Mouse (Mus musculus) activated CD4-positive, CD25-positive, alpha-beta regulatory T cell, adult 4 months (primary cell): ENCODE measurements around the gene Ecel1. TPM values are rescaled to one million over a fixed set of nuclear protein-coding genes. Genes with fewer than 3 reads are reported as not detected.

Experiments used
- ATAC-seq: one replicate; pipeline ENCODE4 v1.8.0; 2017
- polyA plus RNA-seq, 2 experiments: library from polyadenylated mRNA; unstranded; fragments of 100-300 nt; shearing (Covaris generic); gene quantifications; one replicate each; pipeline ENCODE4 v1.2.1; 2017

The Ecel1 gene
- polyA plus RNA-seq, 2 experiments from 2014 or later, result 0.36 TPM; not detected in 1

DNA sequence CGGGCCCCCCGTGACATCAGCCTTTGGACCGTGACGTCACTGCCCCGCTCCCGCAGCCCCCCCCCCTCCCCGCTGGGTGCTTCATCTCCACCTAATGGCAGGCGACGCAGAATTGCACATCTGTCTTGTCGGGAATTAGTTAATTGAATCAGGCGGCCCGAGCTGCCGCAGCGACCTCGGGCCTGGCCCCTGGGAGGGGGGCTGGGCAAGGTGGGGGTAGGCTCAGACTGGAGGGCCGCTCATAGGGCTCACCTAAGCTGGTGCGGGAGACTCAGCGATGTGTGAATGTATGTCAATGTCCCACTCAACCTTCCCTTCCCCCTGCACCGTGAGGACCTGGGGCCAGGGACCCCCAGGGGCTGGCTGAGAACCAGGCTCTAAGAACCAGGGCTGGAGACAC is 14.1 kb upstream of the Ecel1 start:
- no peak for ATAC-seq

DNA sequence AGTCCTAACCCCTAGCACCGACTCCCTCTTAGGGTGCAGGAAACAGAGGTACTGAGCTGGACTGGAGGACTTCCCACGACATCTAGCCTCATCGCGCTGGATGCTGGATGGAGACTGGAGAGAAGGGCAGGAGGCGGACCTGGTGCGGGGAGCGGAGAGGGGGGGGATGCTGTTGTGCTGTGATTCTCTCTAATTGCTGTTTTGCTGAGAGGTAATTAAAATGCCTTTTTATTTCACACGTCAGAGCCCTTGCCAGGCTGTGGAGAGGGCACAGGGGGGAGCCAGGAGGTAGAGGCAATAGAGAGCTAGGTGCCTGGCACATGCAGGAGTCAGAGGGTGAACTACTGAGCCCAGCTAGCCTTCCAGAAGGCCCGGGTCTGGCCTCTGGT is 8.5 kb upstream of the Ecel1 start:
- no peak for ATAC-seq

DNA sequence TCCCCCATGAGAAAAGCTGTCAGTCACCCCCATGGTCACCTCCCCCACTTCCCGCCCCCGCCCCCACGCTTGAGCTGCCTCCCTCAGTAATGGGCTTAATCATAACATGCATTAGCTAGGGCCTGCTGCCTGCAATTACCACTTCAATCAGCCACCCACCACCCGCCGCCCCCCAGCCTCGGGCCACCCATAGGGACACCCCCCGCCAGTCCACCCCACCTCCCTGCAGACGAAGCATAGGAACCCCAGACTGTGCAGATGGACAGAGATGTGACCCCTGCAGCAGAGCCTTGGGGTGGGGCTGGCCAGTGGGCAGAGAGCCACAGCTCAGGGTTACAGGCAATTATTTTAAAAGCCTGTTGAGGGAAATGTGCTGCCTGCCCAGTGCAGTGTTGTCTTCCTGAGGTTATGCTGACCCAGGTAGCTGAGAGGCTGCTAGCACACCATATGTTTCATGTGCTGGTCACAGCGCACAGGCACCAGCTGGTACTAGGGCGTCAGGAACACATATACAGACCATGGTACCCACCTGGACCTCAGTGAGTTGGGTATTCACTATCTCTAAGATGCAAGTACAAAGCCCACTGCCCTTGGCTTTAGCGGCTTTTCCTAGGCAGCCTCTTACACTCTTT is 8.0 kb upstream of the Ecel1 start:
- ATAC-seq, result no peak

DNA sequence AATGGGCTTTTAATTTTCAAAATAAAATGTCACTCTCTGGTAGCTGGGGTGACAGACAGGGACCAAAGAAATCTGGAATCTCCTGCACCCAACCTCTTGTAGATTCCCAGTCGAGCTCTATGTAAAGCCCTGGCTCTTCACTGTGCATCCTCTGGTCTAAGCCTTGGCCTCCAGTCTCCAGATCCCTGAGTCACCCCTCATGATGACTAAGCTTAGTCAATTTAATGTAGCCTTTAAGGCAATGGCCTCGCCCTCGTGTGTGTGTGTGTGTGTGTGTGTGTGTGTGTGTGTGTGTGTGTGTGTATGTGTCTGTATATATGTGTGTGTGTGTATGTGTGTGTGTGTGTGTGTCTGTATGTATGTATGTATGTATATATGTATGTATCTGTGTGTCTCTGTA is 3.1 kb upstream of the Ecel1 start:
- ATAC-seq, result no peak

DNA sequence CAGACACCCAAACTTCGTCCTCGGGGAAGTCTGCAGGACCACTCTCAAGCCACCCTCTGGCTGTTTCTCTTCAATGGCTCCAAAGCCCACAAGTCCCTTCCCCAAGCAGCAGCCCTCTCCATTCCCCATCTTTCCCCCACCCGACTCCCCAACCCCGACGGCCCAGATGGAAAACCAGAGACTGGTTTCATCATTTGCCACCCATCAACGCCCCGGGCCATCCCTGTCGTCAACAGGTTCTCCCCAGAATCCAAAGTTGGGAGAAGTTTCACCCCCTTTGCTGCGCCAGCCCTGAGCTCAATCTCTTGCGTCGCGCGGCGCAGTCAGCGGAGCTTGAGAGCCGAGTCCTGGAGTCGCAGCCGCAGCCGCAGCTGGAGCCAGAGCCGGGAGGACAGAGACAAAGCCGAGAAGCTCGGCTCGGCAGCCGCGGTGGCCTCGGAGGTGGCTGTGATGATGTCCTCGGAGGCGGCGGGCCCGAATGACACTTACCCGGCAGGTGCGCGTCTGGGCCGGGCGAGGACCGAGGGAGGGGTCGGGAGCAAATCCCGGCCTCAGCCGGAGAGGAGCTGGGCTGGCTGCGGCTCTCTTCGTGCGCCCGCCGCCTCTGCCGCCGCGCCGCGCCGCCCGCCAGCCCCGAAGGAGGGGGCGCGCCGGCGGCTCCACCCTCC is 656 bp downstream of the Ecel1 start:
- ATAC-seq, result no peak

DNA sequence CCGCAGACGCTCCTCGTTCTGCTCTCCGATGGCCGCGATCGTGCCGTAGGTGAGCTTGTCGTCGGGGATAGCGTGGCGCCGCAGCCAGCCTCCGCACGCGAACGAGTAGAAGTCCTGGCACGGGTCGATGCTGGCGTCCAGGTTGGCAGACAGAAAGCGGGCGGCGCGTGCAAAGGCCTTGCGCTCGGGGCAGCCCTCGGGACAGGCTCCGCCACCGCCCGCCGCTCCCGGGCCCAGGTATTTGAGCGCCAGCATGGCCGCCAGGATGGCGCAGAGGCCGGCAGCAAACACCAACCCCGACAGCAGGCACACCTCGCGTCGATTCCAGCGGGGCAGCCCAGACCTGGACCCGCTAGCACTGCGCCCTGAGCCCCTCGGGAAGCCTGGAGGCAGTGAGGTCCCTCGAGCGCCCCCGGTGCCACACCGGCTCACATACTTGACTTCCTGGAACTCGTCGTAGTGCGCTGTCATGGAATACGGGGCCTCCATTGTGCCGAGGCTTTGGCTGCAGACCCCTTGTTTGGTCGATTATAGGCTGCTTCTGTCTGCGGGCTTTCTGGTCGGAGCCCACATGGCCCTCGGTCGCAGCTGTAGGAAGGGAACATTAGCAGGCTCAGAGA is 1.7 kb downstream of the Ecel1 start:
- ATAC-seq, result no peak

DNA sequence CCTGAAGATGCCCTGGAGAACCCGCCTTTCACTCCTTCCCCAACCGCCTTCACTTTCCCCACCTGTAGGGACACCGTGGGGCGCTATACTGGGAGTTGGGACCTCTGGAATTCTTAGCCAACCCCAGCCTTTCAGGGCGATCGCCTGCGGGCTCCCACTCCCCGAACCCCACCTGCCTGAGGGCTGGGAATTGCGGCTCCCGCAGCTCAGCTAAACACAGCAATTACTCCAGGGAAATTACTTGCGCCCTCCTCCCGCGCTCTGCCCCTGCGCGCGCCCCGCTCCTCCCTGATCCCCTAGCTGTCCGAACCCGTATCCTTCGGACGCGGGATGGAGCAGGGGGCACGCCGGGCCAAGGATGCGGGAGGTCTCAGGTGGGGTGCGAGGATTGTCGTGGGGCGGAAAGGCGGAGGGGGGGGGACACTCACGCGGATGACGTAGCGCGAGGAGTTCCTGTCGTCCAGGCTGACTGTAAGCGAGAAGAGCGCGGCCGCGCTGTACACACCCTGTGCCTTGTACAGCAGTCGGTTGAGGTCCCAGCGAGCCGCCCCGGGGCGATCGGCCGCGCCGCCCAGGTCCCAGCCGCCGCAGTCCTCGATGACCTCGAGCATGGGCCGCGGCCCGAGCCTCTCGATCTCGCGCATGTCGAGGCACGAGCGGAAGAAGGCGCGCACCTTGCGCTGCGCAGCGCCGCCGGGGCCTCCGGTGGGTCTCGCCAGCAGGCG is 2.4 kb downstream of the Ecel1 start:
- no peak for ATAC-seq

DNA sequence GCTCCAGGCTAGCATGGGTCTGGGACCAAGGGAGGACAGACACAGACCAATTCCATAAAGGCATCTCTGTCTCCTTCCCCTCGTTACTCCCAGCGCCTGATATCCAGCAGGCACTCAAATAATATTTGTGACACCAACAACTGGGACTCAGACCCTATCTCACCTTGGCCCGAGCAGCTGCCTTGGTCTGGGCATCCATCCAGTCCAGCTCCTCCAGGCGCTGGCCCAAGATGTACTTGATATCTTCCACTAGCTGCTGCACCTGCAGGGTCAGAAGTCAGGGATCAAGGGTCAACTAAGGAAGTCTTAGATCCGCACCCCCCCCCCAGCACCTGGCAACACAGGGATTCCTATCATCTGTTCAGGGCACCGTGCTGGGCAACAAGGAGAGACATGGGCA is 5.0 kb downstream of the Ecel1 start:
- ATAC-seq, result no peak

DNA sequence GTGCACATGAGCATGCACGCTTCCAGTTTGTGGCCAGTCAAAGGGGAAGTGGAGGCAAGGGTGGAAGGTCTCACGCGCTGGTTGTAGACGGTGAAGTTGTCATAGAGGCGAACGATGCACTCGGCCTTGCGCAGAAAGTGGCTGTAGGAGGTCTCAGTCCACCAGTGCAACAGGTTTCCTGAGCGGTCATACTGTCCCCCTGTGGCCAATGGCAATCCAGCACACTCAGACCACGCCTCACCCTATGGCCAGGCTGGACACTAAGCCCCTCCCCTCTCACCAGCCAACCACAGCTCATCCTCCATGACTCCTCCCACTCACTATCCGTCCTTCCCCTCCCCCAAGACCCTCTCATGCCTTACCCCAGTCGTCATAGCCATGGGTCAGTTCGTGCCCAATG is 6.9 kb downstream of the Ecel1 start:
- ATAC-seq, result no peak

DNA sequence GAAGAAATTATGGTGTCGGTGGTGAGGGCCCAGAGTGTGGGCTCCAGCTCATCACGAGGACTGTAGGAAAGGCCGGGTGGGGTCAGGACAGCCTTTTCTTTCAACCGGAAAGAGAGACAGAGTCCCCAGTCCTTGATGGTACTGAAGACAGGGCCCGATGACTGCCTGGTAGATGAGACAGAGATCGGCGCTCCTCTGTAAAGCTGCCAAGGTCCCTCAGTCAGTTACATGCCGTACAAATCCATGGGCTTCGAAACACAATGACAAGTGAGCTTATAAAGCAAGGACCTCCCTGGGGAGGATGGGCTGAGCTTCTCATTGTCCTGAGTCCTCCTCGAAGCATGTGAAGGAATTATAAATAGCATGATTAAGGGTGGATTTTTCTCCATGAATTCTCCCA is 13.2 kb downstream of the Ecel1 start:
- ATAC-seq, result no peak

DNA sequence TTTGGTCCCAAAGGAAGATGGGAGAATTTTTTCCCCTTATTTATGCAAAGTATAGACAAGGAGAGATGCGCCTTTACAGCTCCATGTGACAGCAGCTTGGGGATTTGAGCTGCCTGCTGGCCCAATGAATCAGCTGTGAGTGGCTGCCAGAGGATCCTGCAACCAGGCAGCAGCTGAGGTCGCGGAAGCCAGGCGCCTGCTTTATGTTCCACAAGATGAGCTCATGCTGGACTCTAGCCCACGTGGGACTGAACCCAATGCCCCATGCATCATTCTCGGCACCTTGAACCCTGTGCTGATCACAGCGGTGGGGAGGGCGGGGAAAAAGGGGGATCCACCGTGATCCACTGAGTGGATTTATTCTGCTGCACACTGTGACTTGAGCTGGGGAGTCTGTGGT is 13.9 kb downstream of the Ecel1 start:
- no peak for ATAC-seq

DNA sequence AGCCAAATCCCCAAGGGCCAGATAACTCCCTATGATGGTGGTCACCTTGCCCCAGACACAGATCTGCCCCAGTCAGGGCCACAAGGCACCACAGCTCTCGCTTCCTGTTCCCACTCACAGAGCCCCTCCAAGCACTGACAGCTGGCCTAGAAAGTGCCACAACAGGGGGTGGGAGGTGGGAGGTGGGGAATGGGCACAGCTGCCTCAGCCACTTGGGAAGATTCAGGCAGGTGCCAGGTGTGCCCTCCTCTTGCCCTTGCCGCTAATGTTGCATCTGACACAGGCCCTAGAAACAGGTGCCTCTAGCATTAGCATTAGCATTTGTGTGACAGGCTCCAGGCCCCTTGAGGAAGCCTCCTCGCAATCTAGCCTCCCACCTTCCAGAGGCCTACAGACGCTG is 14.8 kb downstream of the Ecel1 start:
- no peak for ATAC-seq

DNA sequence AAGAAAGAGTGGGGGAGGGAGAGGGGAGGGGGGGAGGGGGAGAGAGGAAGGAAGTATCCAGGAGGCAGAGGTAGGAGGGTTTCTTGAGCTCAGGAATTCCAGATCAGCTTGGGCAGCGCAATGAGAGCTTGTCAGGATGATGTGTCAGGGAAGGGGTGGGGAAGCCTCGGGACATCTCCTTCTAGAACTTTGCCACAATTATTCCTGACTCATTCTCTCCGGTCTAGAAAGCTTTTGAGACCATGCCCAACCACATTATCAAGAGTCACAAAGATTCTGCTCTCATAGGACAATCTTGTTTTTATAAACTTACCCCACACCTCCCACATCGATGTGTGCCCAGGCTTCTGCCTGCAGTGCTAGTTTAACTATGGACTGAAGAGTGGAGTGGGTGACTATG is 24.5 kb downstream of the Ecel1 start:
- ATAC-seq, result no peak

DNA sequence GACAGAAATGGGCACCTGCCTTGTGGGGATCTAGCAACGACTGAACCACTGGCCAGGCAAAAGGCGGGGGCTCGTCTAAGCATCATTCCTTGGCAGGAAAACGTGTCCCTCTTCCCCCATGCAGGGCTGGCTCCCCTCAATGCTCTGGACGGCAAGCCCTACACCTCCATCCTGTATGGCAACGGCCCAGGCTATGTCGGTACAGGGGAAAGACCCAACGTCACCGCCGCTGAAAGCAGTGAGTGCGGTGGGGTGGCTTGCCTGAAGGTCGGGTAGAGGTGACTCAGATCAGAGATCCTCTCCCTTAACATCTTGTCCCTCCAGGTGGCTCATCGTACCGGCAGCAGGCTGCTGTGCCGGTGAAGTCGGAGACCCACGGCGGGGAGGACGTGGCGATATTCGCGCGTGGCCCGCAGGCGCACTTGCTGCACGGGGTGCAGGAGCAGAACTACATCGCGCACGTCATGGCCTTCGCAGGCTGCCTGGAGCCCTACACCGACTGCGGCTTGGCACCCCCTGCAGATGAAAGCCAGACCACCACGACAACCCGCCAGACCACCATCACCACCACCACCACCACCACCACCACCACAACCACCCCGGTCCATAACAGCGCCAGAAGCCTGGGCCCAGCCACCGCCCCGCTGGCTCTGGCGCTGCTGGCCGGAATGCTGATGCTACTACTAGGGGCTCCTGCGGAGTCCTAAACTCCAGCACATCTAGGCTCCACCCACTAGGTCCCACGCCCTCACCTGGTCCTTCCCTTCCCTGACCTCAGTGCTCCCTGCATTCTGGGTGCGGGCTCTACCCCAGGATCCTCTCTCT is 28.9 kb downstream of the Ecel1 start:
- no peak for ATAC-seq

DNA sequence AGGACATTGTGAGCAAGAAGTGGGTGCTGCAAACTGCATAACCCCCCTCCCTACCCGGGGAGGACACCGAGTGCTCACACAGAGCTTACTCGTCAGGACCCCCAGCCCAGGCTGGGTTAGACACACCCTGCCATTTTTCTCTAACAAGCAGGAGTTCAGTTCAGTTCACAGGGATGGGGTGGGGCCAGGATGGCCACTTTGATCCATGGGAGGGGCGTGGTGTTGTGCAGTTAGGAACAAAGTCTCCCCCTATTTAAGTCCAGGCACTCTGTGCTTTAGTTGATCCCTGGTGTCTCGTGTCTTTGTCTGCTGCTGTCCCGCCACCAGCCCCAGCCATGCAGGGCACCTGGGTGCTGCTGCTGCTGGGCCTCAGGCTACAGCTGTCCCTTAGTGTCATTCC is 31.6 kb downstream of the Ecel1 start, which contains the start of gene Akp3:
Akp3 (plus strand) TSS at position 301 of the 400 bp plus-strand sequence.
- ATAC-seq, result no peak

DNA sequence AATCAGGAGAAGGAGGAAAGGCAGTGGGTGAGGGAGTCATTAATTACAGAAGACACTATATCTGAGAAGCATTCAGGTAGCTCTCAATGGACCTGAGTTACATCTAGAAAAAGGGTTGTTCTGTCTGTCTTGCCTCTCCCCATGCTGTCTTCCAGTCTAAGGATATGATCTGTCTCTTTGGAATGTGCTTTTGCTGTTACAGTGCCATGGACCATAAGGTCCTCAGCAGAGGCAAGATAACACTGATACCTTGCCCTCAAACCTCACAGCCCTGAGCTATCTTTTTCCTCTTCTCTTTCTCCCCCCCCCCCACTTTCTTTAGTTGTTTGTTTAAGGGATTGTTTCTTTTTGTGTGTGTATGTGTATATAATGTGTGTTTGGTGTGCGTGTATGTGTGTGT is 41.5 kb downstream of the Ecel1 start:
- ATAC-seq, result no peak

DNA sequence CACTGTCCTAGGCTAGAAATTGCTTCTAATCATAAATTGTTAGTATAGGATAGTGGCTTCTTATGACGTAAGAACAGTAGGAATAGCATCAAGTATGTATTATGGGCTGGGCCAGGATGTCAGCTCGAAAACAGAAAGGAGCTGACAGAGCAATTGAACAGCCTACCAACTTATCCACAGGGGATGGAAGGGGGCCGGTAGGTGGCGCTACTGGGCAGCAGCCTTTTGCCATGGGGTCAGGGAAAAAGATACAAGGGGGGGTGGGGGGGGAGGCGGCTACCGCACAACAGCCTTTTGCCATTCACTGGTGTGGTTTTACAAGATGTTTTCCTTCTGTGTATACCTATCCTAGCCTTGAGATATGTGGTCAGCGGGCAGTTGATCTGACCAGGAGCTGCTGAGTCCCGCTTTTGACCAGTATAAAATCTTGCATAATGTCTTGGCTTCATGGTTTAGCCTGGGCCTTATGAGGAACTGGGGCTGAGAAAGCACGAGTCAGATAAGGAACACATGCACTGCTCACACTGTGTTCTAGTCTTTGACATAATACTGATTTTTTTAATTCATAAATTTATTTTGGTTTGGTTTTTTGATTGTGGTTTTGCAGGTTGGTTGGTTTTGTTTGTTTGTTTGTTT is 44.5 kb downstream of the Ecel1 start:
- no peak for ATAC-seq

DNA sequence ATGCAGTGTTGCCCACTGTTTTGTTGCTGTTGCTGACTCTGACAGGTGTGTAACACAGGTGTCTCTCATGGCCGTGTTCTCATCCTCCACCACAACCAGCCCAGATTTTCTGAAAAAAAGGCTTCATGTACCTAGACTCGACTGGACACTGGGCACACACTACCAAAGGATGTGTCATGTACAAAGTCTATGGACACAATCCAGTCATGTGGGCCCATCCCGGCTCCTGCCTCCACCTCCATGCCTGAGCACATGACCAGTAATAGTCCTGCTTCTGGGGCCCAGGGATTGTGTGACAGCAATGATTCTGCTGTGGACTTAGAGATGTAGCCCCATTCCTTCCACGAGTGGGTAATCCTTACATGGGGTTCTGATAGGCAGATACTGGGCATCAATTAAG is 47.8 kb downstream of the Ecel1 start:
- ATAC-seq, result no peak

DNA sequence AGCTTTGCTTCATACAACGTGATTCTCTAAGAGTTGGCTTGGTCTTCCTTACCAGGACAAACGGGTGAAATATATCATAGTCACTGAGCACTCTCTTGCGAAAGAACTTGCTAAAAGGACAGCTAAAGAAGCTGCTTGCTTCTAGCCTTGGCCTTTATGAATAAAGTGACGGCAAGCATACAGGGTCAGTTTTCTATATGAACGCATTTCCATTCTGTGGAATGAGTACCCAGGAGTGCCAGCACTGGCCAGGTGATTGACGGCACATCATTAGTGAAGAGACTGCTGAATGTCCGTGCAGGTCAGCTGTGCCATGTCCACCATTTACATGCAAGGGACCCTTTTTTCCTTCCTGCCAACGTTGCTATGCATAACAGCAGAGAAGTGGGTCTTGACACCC is 49.8 kb downstream of the Ecel1 start:
- ATAC-seq, result no peak

DNA sequence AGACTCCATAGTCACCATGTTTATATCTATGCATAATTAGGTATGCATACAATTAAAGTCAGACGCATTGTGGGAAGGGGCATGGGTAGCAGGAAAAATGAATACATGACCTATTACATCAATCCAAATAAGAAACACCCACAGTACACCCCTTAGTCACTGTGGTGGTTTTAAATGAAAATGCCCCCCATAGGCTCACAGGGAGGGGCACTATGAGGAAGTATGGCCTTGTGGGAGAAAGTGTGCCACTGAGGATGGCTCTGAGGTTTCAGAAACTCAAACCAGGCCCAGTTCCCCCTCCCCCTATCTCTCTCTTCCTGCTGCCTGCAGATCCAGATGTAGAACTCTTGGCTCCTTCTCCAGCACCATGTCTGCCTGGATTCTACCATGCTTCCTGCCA is 52.4 kb downstream of the Ecel1 start:
- ATAC-seq, result no peak

DNA sequence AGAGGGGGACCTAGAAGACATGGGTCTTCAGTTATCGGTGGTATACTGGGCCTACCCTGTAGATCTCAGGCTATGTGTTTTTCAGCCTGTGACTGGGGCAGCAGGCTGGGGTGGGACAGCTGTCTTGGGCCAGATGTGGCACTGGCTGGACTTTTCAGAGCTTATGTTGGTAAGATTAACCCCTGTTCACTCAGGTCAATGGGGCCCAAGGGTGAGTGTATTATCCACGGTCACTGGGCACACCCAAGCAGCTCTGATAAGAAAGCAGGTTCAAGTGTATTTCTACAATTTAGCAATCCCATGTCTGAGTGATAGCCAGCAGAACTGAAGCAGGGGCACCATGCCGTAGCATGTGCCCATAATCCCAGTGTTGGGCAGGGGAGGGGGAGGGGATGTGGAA is 54.2 kb downstream of the Ecel1 start:
- no peak for ATAC-seq

DNA sequence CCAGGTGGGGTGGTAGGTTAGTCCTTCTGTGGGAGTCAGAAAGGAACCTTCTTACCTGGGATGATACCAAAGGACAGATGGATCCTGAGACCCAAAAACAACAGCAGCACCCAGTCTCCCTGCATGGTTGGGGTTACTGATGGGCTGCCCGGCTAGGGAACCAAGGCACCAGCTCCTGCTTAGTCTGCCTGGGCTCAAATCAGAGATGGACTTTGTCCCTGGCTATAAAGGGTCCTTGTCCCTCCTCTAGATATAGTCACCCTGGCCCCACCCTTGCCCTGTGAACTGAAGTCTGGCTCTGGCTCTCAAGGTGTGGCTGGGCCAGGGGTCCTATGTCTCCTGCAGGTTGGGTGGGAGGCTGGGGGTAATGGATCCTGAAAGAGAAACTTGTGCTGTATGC is 54.9 kb downstream of the Ecel1 start, which contains the start of gene Alpi:
Alpi (minus strand) TSS at position 196 of the 400 bp plus-strand sequence.
- ATAC-seq, result no peak
